Mouse (Mus musculus) right cerebral cortex, adult 18-20 months (tissue): ENCODE results near the gene Ino80b.

Experiments used
- DNase-seq: peaks from one replicate; pipeline ENCODE4 v3.0.0; 2022; ENCODE audit warnings: mixed read lengths

The Ino80b gene

DNA sequence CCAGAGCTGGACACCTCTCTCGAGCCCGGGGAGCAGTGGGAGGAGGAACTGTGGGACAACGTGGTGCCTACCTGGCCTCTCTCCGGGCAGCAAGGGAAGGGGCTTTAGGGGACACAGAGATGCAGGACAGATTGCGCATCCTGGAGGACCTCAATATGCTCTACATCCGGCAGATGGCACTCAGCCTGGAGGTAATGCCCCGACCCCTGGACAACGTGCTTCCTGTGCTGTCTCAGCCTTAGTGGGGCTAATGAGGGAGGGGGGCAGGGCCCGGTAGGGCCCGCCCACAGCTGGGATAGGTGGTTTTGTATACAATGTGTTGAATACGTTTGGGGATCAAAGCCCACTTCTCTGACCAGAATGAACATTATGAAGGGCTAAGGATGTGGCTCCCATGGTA is 12.8 kb upstream of the Ino80b start:
- DNase-seq: no peak

DNA sequence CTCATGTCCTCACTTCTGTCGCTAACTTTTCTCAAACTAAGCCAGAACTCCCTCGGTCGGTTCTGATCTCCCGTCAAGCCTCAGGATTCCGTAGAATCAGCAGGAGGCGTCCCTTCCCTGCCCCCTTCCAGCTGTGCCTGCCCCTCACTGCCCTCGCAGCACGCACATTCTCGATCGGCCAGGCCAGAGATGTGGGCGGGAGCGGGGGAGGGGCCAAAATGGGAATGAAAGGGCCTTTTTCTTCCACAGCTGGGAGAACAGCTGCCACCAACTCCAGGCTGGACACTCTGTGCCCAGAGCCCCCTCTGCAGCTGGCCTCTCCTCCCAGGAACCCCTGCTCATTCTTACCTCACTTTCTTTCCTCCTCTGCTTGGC is 12.3 kb upstream of the Ino80b start:
- peak; percentile 77 for DNase-seq

DNA sequence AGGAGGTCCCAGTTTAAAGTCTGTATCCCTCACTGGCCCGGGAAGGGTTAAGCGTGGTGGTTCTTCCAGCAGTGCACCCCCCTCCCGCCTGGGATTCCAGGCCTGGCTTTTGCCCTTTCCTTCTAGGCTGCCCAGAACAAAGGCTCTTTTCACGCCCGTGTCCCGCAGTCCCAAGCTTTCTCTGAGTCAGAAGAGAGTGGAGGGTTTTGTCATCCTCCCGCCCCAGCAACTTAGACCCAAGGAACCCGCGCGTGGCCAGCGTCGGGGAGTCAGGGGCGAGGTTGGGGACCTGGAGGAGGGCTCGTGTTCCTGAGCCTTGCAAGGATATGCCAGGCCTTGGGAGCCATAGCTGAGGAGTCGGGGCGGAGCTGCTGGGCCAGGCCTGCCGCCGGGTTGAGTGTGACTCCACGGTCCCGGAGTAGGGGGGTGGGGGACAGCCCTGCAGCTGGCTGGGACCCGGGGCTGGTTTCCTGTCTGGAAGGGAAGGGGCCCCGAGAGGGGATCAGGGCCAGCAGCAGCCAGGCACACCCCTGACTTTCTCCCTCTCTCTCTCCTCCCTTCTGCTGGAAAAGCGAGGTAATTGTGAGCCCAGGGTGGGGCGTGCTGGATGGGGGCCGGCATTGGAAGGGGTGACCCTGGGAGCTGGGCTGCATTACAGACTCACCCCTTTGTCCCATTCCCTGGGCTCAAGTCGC is 11.8 kb upstream of the Ino80b start:
- DNase-seq: no peak

DNA sequence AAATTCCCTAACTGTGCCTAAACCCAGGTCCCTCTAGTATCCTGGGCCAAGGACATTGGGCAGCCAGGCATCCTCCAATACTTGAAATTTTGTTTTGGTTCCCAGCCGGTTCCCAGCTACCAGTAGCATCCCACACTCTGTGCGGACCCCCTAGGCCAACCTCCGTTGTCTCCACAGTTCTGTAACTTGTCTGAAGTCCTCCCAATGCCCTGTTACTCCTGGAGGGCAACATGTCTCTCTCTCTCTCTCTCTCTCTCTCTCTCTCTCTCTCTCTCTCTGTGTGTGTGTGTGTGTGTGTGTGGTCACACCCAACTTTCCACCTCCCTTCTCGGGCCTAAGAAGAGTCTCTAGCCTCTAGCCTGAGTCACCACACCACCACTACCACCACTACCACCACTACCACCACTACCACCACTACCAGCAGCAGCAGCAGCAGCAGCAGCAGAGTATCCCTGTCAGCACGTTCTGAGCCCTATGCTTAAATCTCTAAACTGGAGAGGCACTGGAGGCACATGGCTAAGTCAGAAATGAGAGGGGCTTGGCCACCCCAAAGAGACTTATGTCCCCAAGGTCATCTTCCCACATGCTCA is 11.2 kb upstream of the Ino80b start:
- no peak for DNase-seq

DNA sequence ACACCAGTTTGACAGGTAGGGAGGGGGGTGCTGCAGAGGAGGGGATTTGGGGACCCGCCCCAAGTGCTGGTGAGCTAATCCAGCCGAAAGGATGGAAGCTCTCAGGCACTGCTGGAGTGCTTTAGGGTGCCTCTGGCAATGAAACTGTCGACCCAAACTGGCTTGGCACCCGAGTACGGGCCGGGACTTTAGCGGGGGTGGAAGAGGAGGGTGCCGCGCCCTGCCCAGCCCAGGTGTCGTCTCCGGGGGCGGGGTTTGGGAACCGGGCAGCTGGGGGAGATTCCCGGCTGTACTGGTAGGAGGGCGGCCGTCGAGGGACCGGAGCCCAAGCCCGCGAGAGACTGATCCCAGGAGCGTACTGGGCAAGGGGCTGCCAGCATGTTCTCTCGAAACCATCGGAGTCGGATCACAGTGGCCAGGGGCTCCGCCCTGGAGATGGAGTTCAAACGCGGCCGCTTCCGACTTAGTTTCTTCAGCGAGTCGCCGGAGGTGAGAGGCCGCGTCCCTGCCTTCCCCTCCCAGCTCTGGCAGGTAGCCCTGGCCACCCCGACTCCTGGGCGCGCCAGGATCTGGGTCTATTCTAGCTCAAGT is 10.4 kb upstream of the Ino80b start:
- DNase-seq: no peak

DNA sequence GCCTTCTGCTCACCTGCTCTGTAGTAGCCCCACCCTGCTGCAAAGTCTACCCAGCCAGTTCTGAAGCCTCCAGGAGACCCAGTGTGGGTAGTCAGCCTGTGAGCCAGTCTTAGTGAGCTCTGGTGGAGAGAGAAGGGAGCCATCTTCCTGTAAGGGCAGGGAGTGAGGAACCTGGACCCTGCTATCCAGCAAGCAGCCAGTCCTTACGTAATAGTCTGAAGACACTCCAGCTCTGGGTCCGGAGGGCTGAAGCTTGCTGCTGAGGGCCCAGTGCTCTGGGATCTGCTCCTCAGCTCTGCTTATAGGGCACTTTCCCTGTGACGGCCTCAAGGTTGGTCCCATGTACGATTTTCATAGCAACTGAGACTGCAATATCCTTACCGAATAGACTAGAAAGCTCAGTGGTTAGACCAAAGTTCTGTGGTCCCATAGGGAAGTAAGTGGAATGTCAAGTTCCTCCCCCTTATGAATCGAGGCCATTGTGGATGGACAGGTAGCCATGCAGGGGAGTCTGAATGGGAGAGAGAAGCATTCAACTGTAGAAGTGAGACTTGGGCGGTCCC is 9.8 kb upstream of the Ino80b start, which contains the start of gene Rtkn:
Gene Rtkn (plus strand): TSS at position 513 of the 563 bp plus-strand sequence.
- DNase-seq: no peak

DNA sequence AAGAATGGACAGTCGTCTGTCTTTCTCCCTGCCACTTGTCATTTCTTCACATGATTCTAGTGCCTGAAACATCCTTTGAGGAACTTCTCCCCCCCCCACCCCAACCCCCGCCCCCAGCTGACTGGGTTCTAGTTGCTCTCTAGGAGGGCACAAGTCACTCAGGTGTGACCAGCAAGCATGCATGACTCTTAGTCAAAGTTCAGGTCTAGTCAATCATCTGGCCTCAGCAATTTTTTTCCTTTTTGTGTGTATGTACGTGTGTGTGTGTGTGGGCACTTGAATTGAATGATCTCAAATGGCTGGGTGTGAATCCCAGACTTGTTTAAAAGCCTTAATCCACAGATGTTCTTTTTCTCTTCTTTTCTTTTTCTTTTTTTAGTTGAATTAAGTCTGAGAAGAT is 9.0 kb upstream of the Ino80b start:
- DNase-seq: no peak

DNA sequence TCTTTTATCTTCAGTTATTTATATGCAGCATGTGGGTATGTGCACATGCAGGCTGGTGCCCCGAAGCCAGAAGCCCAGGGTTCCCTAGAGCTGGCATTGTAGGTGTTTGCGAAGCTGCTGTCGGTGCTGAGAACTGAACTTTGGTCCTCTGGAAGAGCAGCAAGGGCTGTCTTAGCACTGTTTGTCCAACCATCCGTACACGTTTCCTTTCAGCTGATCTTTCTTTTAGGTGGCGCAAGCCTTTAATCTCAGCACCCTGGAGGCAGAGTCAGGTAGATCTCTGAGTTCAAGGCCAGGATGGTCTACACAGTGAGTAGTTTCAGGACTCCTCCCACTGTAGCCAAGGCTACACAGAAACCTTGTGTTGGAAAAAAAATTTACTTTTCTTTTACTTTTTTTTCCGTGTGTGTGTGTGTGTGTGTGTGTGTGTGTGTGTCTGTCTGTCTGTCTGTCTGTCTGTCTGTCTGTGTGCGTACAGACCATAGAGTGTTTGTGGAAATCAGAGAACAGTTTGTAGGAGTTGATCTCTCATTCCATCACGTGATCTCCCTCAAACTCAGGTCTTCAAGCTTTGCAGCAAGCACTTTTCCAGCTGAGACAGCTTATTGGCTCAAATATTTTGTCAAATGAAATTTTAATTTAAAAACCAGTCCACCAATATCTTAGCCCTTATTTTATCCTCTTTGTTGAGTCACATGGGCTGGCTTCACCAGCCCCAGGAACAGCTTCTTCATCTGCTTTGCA is 7.1 kb upstream of the Ino80b start:
- no peak for DNase-seq

DNA sequence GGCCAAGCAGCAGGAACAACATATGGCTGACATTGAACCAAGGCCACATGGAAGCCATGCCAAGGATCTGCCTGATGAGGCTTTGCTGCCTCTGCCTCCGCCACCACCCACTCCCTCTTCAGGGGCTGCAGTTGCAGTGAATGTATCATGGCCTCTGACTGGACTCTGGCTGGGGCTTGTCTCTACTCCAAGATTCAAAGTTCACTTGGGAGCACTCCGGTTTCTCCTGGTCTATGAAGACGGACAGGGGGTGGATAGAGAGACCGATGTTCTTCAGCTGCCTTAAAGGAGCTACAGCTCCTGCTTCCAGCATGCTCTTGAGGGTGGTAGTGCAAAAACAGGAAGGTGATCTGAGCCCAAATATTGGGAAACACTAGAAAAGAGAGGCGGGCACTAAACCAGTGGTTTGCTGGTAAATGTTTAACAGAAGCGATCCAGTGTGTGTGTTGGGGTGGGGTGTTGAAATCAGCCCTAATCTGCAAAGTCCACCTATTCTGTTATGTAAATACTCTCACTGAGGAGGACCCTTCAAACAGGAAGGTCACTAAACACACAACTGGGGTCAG is 6.3 kb upstream of the Ino80b start:
- DNase-seq: no peak

DNA sequence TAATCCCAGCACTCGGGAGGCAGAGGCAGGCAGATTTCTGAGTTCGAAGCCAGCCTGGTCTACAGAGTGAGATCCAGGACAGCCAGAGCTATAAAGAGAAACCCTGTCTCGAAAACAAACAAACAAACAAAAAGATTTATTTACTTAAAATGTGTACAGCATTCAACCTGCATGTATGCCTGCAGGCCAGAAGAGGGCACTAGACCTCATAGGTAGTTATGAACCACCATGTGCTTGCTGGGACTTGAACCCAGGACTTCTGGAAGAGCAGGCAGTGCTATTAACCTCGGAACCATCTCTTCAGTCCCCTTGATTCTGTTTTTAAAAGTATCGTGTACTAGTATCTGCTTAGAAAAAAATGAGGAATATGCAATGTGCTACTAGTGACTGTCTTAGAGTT is 2.2 kb upstream of the Ino80b start:
- no peak for DNase-seq

DNA sequence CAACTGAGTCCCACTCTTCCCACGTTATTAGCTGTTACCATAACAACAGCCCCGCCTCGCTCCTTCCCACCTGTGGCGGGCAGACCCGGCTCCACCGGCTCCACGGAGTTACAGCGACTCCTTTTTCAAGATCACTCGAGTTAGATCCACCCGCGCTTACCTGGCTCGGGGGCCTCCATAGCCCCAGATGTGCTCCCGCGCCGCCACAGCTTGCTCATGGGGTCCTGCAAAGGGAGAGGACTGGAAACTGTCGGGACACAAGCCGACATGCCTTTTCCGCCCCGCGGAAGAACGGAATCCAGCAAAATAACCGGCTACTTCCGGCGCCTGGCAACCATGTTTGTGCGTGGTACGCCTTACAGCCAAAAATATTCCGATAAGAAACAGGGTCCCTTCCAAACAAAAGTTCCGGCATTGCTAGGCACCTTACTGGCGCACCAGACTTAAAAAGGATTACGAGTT is 349 bp downstream of the Ino80b start:
- DNase-seq: peak; percentile 90

DNA sequence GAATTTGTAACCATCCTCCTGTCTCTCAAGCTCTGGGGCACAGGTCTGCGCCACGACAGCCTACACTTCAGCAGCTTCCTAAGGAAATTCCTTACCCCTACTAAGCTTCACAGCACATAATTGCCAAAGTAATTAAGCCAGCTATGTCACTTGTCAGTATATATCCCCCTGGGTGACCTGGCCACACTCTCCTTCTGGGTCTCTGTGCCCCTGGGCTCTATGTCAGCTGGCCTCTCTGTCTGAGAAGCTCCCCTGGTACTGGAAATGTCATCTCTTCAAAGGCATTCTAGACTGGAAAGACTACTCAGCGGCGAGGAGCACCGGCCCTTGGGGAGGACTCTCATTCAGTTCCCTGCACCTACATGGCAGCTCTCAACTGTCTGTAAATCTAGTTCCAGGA is 2.3 kb downstream of the Ino80b start:
- no peak for DNase-seq

DNA sequence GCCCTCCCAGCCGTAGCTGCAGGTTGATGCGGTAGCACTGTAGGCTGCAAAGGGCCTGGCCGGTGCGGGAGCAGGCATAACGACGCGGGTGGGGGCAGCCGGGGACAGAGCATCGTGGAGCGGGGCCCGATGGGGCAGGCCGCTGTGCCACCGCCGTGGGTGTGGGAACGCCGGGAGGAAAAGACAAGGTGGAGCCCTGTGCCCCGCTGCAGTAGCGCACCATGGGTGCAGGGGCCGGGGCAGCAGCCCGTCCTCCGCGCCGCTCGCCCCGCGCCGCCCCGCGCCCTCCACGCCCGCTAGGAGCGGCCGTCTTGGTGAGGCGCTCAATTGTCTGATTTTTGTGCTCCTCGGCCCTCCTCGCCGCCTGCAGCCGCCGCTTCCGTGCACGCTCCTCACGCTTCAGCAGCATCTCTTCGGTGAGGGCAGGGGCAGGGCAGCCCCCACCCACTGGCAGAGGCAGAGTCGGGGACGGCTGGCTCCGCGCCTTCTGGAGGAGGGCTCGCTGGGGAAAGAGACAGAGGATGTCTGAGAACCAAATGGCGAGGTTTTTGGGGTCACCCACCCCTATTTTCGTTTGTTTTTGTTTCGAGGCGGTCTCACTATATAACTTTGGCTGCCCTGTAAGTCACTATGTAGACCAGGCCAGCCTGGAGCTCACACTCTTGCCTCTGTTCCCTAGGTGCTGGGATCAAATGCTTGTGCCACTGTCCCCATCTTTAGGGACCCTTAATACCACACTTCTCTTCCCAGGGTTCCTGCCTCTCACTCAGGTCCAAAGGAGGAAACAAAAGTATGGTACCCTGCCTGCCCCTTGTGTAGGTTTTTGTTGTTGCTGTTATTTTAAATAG is 3.1 kb downstream of the Ino80b start:
- no peak for DNase-seq

DNA sequence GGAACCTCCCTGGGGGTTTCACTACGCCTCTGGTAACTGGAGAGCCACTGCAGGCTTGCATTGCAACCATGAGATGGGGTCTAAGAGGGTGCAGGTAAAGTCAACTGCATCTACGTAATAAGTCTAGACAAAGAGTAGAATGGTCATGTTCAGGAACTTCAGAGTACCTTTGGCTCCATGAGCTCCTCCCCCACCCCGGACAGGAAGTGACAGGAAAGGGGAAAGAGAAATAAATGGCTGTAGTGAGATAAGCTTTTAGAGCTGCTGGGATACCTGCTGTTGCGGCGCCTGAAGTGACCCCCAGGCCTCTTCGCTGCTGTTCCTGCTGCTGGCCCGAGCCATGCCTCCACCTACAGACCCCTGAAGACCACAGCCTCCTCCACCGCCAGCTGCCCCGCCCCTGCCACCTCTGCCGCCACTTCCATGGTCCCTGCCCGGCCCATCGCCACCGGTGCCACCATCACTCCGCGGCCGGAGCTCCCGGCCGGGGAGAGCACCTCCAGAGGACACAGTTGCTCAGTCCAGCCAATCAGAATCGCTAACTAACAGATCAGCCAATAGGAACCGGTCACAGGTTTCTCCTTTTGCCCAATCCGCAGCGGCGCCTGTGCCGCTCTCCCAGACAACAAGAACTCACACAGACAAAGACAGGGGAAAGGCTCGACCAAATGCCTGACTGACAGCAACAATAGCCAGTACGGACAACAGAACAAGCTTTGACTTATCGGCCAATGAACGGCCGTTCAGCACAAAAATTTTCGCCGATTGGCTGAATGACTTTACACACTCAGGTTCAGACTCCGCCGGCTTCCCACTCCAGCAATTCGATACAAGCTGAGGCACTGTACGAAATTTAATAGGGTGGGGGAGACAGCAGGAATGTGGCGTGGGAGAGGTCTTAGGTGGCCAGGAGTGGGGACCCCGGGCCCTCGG is 4.0 kb downstream of the Ino80b start, which contains the start of gene Wbp1:
Gene Wbp1 (minus strand): TSS at position 630 of the 933 bp plus-strand sequence.
- DNase-seq: peak; percentile 99

DNA sequence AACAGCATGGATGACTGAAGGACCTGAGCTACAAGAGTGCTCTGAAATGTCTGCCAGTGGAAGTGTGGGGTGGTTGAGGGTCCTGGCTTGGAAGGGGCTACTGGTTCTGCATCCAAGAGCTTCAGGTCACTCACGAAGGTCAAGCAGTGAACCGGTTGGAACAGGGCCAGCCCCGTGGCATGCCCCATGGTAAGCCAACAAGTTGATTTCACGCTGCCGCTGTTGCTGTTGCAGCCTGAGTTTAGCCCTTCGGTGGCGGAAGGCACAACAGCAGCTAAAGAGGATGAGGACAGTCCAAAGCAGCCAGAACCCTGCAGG is 5.5 kb downstream of the Ino80b start:
- DNase-seq: no peak

DNA sequence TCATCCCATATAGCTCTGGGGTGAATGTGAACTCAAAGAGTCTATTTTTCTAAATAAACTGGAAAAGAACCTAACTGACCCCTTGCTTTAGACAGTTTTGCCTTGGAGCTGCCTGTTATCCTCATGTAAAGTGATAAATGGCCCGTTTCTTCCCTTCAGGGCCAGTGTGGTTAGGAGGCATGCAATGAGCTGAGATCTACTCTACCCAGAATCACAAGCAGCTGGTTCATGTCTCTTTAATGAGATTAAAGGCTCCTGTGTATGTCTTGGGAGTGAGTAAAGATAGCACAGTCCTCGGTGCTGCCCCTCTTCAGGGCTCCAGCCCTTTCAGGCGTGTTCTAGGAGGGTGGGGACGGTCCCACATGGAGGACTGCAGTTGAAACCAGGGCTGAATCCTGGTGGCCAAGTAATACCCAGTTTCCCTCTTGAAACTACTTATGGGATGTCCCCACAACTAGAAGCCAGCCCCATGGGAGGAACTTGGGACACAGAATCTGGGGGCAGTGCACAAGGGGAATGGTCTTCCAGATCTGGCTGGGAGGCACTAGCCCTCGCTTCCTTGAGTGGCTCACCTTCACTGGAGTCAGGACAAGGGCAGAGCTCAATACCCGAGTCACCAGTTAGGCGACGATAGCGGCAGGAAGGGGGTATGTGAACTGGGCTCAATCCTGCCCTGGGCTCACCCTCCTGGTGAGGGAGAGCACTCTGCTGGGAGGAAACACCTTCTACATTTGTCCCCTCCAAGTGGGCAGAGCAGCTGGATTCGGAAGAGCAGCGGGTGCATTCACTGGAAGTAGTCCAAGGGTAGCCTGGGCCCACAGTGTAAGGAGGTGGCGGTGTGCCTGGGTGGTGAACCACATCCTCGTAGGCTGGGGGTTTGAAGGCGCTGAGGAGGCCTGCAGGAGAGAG is 6.2 kb downstream of the Ino80b start:
- no peak for DNase-seq

DNA sequence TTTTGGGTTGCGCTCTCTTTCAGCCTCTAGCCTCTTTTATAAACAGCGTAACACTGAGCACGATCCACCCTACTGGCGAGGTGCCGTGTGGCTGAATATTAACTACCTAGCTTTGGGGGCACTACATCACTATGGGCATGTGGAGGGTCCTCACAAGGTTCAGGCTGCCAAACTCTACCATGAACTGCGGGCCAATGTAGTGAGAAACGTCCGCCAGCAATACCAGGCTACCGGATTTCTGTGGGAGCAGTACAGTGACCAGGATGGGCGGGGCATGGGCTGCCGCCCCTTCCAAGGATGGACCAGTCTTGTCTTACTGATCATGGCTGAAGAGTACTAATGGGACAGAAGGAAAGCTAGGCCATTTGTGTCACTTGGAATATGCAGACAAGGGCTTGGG is 6.9 kb downstream of the Ino80b start:
- no peak for DNase-seq

DNA sequence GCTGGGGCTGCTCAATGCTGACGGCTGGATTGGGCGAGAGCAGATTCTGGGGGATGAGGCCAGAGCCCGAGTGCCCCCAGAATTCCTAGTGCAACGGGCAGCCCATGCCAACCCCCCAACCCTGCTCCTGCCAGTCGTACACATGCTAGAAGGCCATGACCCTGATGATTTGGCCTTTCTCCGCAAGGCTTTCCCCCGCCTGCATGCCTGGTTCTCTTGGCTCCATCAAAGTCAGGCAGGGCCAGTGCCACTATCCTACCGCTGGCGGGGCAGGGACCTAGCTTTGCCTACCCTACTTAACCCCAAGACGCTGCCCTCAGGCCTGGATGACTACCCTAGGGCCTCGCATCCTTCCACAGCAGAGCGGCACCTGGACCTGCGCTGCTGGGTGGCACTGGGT is 7.6 kb downstream of the Ino80b start:
- no peak for DNase-seq

DNA sequence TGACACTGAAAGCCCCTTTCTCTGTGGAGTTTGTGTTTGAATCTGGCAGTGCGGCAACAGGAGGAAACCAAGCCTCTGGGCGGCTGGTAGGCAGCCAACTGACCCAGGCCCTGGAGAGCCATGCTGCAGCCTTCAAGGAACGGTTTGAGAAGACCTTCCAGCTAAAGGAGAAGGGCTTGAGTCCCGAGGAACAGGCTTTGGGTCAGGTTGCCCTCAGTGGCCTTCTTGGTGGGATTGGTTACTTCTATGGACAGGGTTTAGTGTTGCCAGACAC is 8.1 kb downstream of the Ino80b start:
- no peak for DNase-seq
